Mouse (Mus musculus) embryonic fibroblast, embryonic 13.5 days (primary cell): ENCODE data around the gene Gm12184.
"Not testable (repeated sequence)": the region's sequence is repeated elsewhere in the genome, so short reads cannot be mapped to it uniquely, and the experiment has no call there.

Experiments used
- CTCF ChIP-seq: IDR thresholded peaks from 2 replicates; pipeline ENCODE4 v1.5.1; 2011; ENCODE audit warnings: mild to moderate bottlenecking, control low read depth, low read length, moderate library complexity, borderline replicate concordance; ENCODE audit not compliant: insufficient read depth
- POLR2A ChIP-seq: IDR thresholded peaks from 2 replicates; pipeline ENCODE4 v1.6.1; 2011; ENCODE audit warnings: low read depth, mild to moderate bottlenecking, control low read depth, low read length, moderate library complexity

GRCm38 (mm10) chr11:48846362-48846761 lies 19.9 kb upstream of the Gm12184 start:
- TF ChIP-seq CTCF, POLR2A: not testable (repeated sequence)
